Mouse (Mus musculus): ENCODE data around the gene Btbd3. TPM values are rescaled to one million over a fixed set of nuclear protein-coding genes. Genes with fewer than 3 reads are reported as not detected.

Gene Btbd3
- 1.7 and 1.8 TPM in 2 replicates for polyA plus RNA-seq (2012; rRNA removed)

GRCm38 (mm10) chr2:138256411-138256810 lies at the start of gene Btbd3:
Gene Btbd3 (plus strand): TSS chr2:138256565.

All from liver, embryonic 14 days (tissue).